Mouse (Mus musculus) stomach, postnatal 0 days (tissue): Measurements from ENCODE around the gene Gm36210. TPM values are rescaled to one million over a fixed set of nuclear protein-coding genes. Genes with fewer than 3 reads are reported as not detected.

Experiments
- ATAC-seq: fragments of 200-750 bp; cut with Nextera tagmentation; 2 replicates; pipeline ENCODE4 v1.8.0; 2017; ENCODE audit not compliant: low FRiP score, low TSS enrichment
- DNase-seq: peaks from one replicate; pipeline ENCODE4 v3.0.0-alpha.2; 2016; ENCODE audit warnings: low spot score
- H3K27ac ChIP-seq: fragments of 300-500 bp; sonication (generic); replicated peaks from 2 replicates; pipeline ENCODE4 v1.5.1; 2014; ENCODE audit warnings: mild to moderate bottlenecking, control low read depth
- H3K27me3 ChIP-seq: fragments of 300-500 bp; sonication (generic); 2 replicates; pipeline ENCODE4 v1.6.1; 2014; ENCODE audit warnings: low read length; ENCODE audit not compliant: control insufficient read depth, insufficient read depth
- H3K36me3 ChIP-seq: fragments of 300-500 bp; sonication (generic); 2 replicates; pipeline ENCODE4 v1.6.1; 2014; ENCODE audit warnings: low read length, mixed read lengths; ENCODE audit not compliant: control insufficient read depth, insufficient read depth
- H3K4me1 ChIP-seq: fragments of 300-500 bp; sonication (generic); replicated peaks from 2 replicates; pipeline ENCODE4 v1.6.1; 2014; ENCODE audit warnings: antibody characterized with exemption; ENCODE audit not compliant: control insufficient read depth, insufficient read depth
- H3K4me2 ChIP-seq: fragments of 300-500 bp; sonication (generic); replicated peaks from 2 replicates; pipeline ENCODE4 v1.6.1; 2014; ENCODE audit warnings: low read depth, mild to moderate bottlenecking, control low read depth, moderate library complexity
- H3K4me3 ChIP-seq: fragments of 300-500 bp; sonication (generic); 2 replicates; pipeline ENCODE4 v1.5.1; 2014; ENCODE audit warnings: low read depth, low read length, control low read depth
- H3K9ac ChIP-seq: fragments of 300-500 bp; sonication (generic); 2 replicates; pipeline ENCODE4 v1.6.1; 2014; ENCODE audit warnings: mild to moderate bottlenecking, low read length, control low read depth, mixed read lengths
- H3K9me3 ChIP-seq: fragments of 300-500 bp; sonication (generic); 2 replicates; pipeline ENCODE4 v1.6.1; 2016; ENCODE audit warnings: low read length; ENCODE audit not compliant: control insufficient read depth
- CTCF ChIP-seq: IDR thresholded peaks from 2 replicates; pipeline ENCODE4 v1.5.1; 2016; ENCODE audit warnings: antibody characterized with exemption, low read depth, mild to moderate bottlenecking, moderate library complexity
- EP300 ChIP-seq: optimal IDR thresholded peaks from 2 replicates; pipeline ENCODE3; 2016; ENCODE audit warnings: antibody characterized with exemption
- WGBS: fragments of 180-500 bp; shearing (Covaris S2); extraction: QIAGEN DNeasy Blood & Tissue Kit; methylation state at CpG from one replicate; pipeline ENCODE4 v1.1.7; 2014; 5-methylcytosine and 5-hydroxymethylcytosine counted together
- polyA plus RNA-seq: library from polyadenylated mRNA; unstranded; fragments of >200 nt; fragmentation: Nextera tagmentation; extraction: Ambion mirVana; gene quantifications from 2 replicates; pipeline ENCODE4 v1.2.1, GENCODE M21; 2015

The Gm36210 gene
- polyA plus RNA-seq, 1 experiment from 2014 or later: not detected

DNA sequence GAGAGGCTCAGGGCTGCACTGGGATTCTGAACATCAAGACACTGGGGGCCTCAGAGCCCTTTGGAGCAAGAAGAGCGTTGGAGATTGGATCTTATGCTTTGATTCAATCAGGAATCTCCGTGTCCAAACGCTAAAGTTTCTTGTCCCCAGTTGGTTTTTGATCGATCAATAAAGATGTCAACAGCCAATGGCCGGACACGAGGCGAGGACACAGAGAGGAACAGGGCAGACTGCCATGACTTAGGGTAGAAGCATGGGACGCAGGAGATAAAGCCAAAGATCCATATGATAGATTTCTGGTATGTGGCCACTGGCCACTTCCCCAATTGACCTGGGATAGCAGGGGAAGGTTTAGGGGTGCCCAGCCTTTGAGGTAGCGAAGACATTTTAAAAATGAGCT is 49.8 kb downstream of the Gm36210 start:
- no peak for ATAC-seq
- H3K4me1 ChIP-seq: no peaks in the 10 kb centered on the region
- H3K9ac ChIP-seq: no peak overlapping the region
- no peak for DNase-seq
- 83% methylated on average over 9 of the region's 9 CpGs for WGBS
- no peak overlapping the region for H3K4me3 ChIP-seq
- no peak overlapping the region for H3K27ac ChIP-seq
- H3K27me3 ChIP-seq: no peaks in the 10 kb centered on the region
- TF ChIP-seq EP300: no peak
- no peak for TF ChIP-seq CTCF
- no peak overlapping the region for H3K4me2 ChIP-seq
- no peaks in the 10 kb centered on the region for H3K9me3 ChIP-seq
- no peaks in the 10 kb centered on the region for H3K36me3 ChIP-seq

DNA sequence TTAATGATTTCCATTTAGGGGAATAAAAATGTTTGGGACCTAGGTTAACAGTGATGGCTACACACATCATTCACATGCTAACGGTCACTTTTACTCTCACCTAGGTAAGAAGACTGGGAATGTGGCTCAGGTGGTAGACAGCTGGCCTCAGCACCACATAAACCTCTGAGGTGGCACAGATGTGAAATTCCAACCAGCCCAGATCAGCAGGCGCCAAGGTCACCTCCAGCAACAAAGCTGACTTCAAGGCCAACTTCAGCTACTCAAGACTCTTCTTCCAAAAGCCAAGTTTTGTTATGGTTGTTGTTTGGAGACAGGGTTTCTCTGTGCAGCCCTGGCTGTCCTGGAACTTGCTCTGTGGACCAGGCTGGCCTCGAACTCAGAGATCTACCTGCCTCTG is 52.7 kb downstream of the Gm36210 start:
- Histone ChIP-seq H3K9ac (no peak overlapping the region), H3K4me3 (no peak overlapping the region), H3K4me1 (no peaks in the 10 kb centered on the region), H3K4me2 (no peak overlapping the region), H3K36me3 (no peaks in the 10 kb centered on the region), H3K9me3 (no peaks in the 10 kb centered on the region), H3K27ac (no peak overlapping the region), H3K27me3 (no peaks in the 10 kb centered on the region)
- 91% methylated on average over 3 of the region's 3 CpGs for WGBS
- TF ChIP-seq CTCF: no peak
- ATAC-seq (no peak), DNase-seq (no peak)

DNA sequence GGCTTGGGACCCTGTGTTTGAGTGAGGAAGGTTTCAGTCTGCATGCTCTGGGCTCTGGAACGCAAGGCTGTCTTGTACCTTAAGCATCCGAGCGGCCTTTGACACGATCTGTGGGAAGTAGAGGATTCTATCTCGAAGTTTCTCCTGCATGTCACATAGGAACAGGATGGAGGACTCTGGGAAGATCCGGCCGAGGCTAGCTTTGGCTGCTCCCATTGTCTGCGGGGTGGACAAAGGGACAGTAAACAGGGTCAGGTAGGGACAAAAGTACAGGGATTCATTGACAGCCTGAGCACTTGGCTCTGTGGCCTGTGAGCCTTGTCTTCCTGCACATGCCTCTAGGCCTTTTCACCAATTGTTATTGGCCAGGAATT is 55.0 kb downstream of the Gm36210 start:
- no peak overlapping the region for H3K4me2 ChIP-seq
- 78% methylated on average over 8 of the region's 8 CpGs for WGBS
- H3K9me3 ChIP-seq: no peaks in the 10 kb centered on the region
- H3K4me1 ChIP-seq: no peaks in the 10 kb centered on the region
- H3K9ac ChIP-seq: no peak overlapping the region
- no peaks in the 10 kb centered on the region for H3K27me3 ChIP-seq
- ATAC-seq (no peak), DNase-seq (no peak)
- TF ChIP-seq CTCF (no peak), EP300 (no peak)
- H3K4me3 ChIP-seq: no peak overlapping the region
- H3K27ac ChIP-seq: no peak overlapping the region
- no peaks in the 10 kb centered on the region for H3K36me3 ChIP-seq

DNA sequence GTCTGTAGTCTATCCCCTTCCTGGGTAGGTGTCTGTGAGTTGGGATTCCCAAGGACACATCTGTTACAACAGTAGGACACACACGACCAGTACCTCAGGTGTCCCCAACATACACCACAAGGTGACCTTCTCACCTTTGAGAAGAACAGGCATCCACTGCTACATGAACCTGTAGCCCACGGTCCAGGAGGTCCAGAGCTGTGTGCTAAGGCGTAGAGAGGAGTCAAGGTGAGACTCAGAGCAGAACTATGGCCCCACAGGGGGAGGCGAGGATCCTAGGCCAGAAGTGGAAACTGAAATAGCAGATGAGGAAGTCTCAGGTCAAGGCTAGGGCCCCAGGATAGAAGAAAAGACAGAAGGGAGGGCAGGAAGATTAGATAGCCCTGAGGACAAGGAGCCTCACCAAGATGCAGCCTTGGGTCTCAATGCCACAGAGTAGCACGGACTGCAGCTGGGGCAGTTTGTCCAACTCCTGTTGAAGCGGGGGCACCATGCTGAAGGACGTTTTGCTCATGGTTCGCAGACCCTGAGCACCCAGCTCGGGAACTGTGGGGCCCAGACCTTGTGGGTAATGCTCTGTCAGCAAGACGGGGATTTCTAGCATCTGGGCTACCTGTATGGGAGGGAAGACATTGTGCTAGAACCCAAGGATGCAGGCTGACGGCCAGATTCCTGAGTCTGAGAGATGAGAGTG is 55.5 kb downstream of the Gm36210 start:
- TF ChIP-seq CTCF (no peak), EP300 (no peak)
- Histone ChIP-seq H3K4me3 (no peak overlapping the region), H3K9me3 (no peaks in the 10 kb centered on the region), H3K4me1 (no peaks in the 10 kb centered on the region), H3K36me3 (no peaks in the 10 kb centered on the region), H3K27me3 (no peaks in the 10 kb centered on the region), H3K27ac (no peak overlapping the region), H3K4me2 (no peak overlapping the region), H3K9ac (no peak overlapping the region)
- ATAC-seq: no peak
- WGBS: 77% methylated on average over 11 of the region's 11 CpGs
- no peak for DNase-seq

DNA sequence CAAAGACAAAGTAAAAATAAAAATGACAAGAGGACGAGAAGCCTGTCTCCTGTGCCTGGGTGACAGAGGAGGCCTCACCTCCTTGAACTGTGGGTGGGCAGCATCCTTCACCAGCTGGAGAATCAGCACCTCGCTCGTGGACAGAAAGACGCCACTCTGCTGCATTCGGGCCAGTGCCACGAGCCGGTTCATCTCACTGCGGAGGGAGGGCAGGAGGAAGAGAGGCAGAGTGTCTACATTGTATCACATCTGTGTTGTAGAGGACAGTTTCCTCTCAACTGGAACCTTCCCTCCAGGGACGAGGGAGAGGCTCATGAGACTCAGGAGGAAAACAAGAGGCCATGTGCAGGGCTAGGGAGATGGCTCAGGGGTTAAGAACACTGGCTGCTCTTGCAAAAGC is 56.9 kb downstream of the Gm36210 start:
- no peaks in the 10 kb centered on the region; the same call in 1 of the 2 replicates for H3K4me1 ChIP-seq
- H3K27ac ChIP-seq: no peak overlapping the region
- H3K27me3 ChIP-seq: no peaks in the 10 kb centered on the region; the same call in 1 of the 2 replicates
- H3K36me3 ChIP-seq: no peaks in the 10 kb centered on the region
- TF ChIP-seq CTCF: no peak
- no peak for TF ChIP-seq EP300
- H3K4me3 ChIP-seq: no peak overlapping the region
- H3K4me2 ChIP-seq: no peak overlapping the region
- H3K9me3 ChIP-seq: no peaks in the 10 kb centered on the region
- no peak overlapping the region for H3K9ac ChIP-seq
- WGBS: 65% methylated on average over 9 of the region's 9 CpGs
- DNase-seq (no peak), ATAC-seq (no peak)

Other genes with a start within 250 kb of the Gm36210 start
- 3.9 and 6.2 TPM in 2 replicates for gene Ppp6r1, start 247.5 kb downstream of the Gm36210 start, polyA plus RNA-seq
- 59.1 and 60.7 TPM in 2 replicates for gene Hspbp1, start 221.4 kb downstream of the Gm36210 start, polyA plus RNA-seq
- 0.36 and 0.42 TPM in 2 replicates for gene Brsk1, start 215.9 kb downstream of the Gm36210 start, polyA plus RNA-seq
- 2.2 and 2.4 TPM in 2 replicates for gene Tmem150b, start 181.3 kb downstream of the Gm36210 start, polyA plus RNA-seq
- 31.8 and 32.5 TPM in 2 replicates for gene Kmt5c, start 166.4 kb downstream of the Gm36210 start, polyA plus RNA-seq
- 43.1 and 46.5 TPM in 2 replicates for gene Cox6b2, start 153.4 kb downstream of the Gm36210 start, polyA plus RNA-seq
- gene Fam71e2, start 135.2 kb downstream of the Gm36210 start, polyA plus RNA-seq: not detected in 2 replicates
- gene Il11, start 123.7 kb downstream of the Gm36210 start, polyA plus RNA-seq: 0.42 and 0.65 TPM in 2 replicates
- 0.42 and 0.80 TPM in 2 replicates for gene Tmem190, start 123.6 kb downstream of the Gm36210 start, polyA plus RNA-seq
- 69.0 and 70.7 TPM in 2 replicates for gene Tmem238, start 116.9 kb downstream of the Gm36210 start, polyA plus RNA-seq
- 322 and 359 TPM in 2 replicates for gene Rpl28, start 113.6 kb downstream of the Gm36210 start, polyA plus RNA-seq
- 95.5 and 111 TPM in 2 replicates for gene Ube2s, start 93.9 kb downstream of the Gm36210 start, polyA plus RNA-seq
- gene Shisa7, start 61.8 kb downstream of the Gm36210 start, polyA plus RNA-seq: 0.15 and 0.16 TPM in 2 replicates
- 17.5 and 21.7 TPM in 2 replicates for gene Isoc2b, start 36.3 kb downstream of the Gm36210 start, polyA plus RNA-seq
- gene Isoc2a, start 29.4 kb downstream of the Gm36210 start, polyA plus RNA-seq: 0.56 and 0.67 TPM in 2 replicates
- 1.8 and 1.9 TPM in 2 replicates for gene Zfp628, start 8.7 kb upstream of the Gm36210 start, polyA plus RNA-seq
- 2.3 and 2.5 TPM in 2 replicates for gene Nat14, start 15.5 kb upstream of the Gm36210 start, polyA plus RNA-seq
- gene Ssc5d, start 19.3 kb upstream of the Gm36210 start, polyA plus RNA-seq: 1.3 and 1.9 TPM in 2 replicates
- 0.15 TPM in 1 of 2 replicates, not detected in the other for gene Sbk2, start 57.9 kb upstream of the Gm36210 start, polyA plus RNA-seq
- gene Sbk3, start 64.7 kb upstream of the Gm36210 start, polyA plus RNA-seq: 0.04 TPM in 1 of 2 replicates, not detected in the other
- gene Zfp579, start 89.6 kb upstream of the Gm36210 start, polyA plus RNA-seq: 10.9 and 15.0 TPM in 2 replicates
- 14.0 and 16.3 TPM in 2 replicates for gene Zfp524, start 107.9 kb upstream of the Gm36210 start, polyA plus RNA-seq
- gene Fiz1, start 108.2 kb upstream of the Gm36210 start, polyA plus RNA-seq: 14.9 and 17.8 TPM in 2 replicates
- 3.3 and 3.7 TPM in 2 replicates for gene Gm44973, start 109.0 kb upstream of the Gm36210 start, polyA plus RNA-seq
- 2.2 and 2.3 TPM in 2 replicates for gene Zfp865, start 113.9 kb upstream of the Gm36210 start, polyA plus RNA-seq
- gene Ccdc106, start 114.0 kb upstream of the Gm36210 start, polyA plus RNA-seq: 13.6 and 14.6 TPM in 2 replicates
- gene 4632433K11Rik, start 127.6 kb upstream of the Gm36210 start, polyA plus RNA-seq: not detected in 2 replicates
- gene Zfp784, start 131.9 kb upstream of the Gm36210 start, polyA plus RNA-seq: 4.1 and 4.3 TPM in 2 replicates
- 21.0 and 21.6 TPM in 2 replicates for gene Zfp580, start 145.0 kb upstream of the Gm36210 start, polyA plus RNA-seq
- 49.2 and 50.1 TPM in 2 replicates for gene U2af2, start 155.6 kb upstream of the Gm36210 start, polyA plus RNA-seq
- 41.0 and 44.5 TPM in 2 replicates for gene Epn1, start 173.7 kb upstream of the Gm36210 start, polyA plus RNA-seq
- not detected in 2 replicates for gene Rfpl4, start 210.4 kb upstream of the Gm36210 start, polyA plus RNA-seq
- gene Rasl2-9, start 219.4 kb upstream of the Gm36210 start, polyA plus RNA-seq: 0.35 and 0.50 TPM in 2 replicates
- gene Vmn1r55, start 243.2 kb upstream of the Gm36210 start, polyA plus RNA-seq: 0.01 TPM in 1 of 2 replicates, not detected in the other